Mouse (Mus musculus): Measurements from ENCODE around the gene Traip. TPM values are rescaled to one million over a fixed set of nuclear protein-coding genes. Genes with fewer than 3 reads are reported as not detected.

The Traip gene
- polyA plus RNA-seq (2016; fragmentation: Nextera tagmentation; extraction: Ambion mirVana) = 32.3 and 33.0 TPM in 2 replicates

GRCm38 (mm10) chr9:107949922-107950235 is at the start of gene Traip:
TSS of gene Traip (plus strand) at chr9:107950136.
- Histone ChIP-seq H3K4me2 (peak within 1 kb of the TSS; percentile 86), H3K4me3 (replicated peaks) (peak within 1 kb of the TSS; percentile 69), H3K9ac (replicated peaks) (peak within 1 kb of the TSS; percentile 66), H3K9me3 (no peaks in the 10 kb centered on the region), H3K4me1 (replicated peaks) (peaks cover 10% of the 10 kb centered on the region), H3K27me3 (no peaks in the 10 kb centered on the region), H3K27ac (peak within 1 kb of the TSS; percentile 80), H3K36me3 (peaks cover 8% of the 10 kb centered on the region; the same call in 1 of the 2 replicates)
- no peak for ATAC-seq (ENCODE audit: insufficient number of reproducible peaks, insufficient read depth, low FRiP score, low TSS enrichment, low read depth)
- WGBS = 91% methylated on average over 10 of the region's 10 CpGs

- Histone ChIP-seq H3K27ac (no peak overlapping the region), H3K9ac (replicated peaks) (peak overlapping the region; percentile 45), H3K4me3 (replicated peaks) (peak overlapping the region; percentile 39), H3K4me1 (replicated peaks) (peaks cover 17% of the 10 kb centered on the region), H3K9me3 (no peaks in the 10 kb centered on the region), H3K27me3 (peaks cover 26% of the 10 kb centered on the region), H3K36me3 (peaks cover 19% of the 10 kb centered on the region), H3K4me2 (peak overlapping the region; percentile 71)
- ATAC-seq (ENCODE audit: insufficient number of reproducible peaks, insufficient read depth, low FRiP score, low TSS enrichment, low read depth) = peak; percentile 23; the same call in 1 of the 2 replicates
- 3% methylated on average over 44 of the region's 44 CpGs for WGBS
Observed at GRCm38 (mm10) chr9:107900840-107901626, 48.9 kb upstream of the Traip start.

- H3K36me3 ChIP-seq = peaks cover 19% of the 10 kb centered on the region
- H3K9me3 ChIP-seq = no peaks in the 10 kb centered on the region
- no peak; the same call in 1 of the 2 replicates for ATAC-seq (ENCODE audit: insufficient number of reproducible peaks, insufficient read depth, low FRiP score, low TSS enrichment, low read depth)
- H3K4me1 ChIP-seq (replicated peaks) = peaks cover 22% of the 10 kb centered on the region
- peaks cover 26% of the 10 kb centered on the region for H3K27me3 ChIP-seq
- no peak overlapping the region for H3K27ac ChIP-seq
- H3K4me3 ChIP-seq (replicated peaks) = peak overlapping the region; percentile 39
- peak overlapping the region; percentile 71 for H3K4me2 ChIP-seq
- H3K9ac ChIP-seq (replicated peaks) = no peak overlapping the region
- WGBS = 11% methylated on average over 17 of the region's 17 CpGs
Observed at GRCm38 (mm10) chr9:107901627-107901914, 48.4 kb upstream of the Traip start.

- peaks cover 7% of the 10 kb centered on the region for H3K36me3 ChIP-seq
- H3K27me3 ChIP-seq = peaks cover 42% of the 10 kb centered on the region
- H3K9ac ChIP-seq (replicated peaks) = no peak overlapping the region
- no peak overlapping the region for H3K4me3 ChIP-seq (replicated peaks)
- no peak overlapping the region for H3K4me2 ChIP-seq
- H3K27ac ChIP-seq = 0 out of 2 replicates have a peak overlapping the region, but pooled peaks have one; percentile 19
- 9% methylated on average over 4 of the region's 4 CpGs for WGBS
- peak; percentile 9; the same call in 1 of the 2 replicates for ATAC-seq (ENCODE audit: insufficient number of reproducible peaks, insufficient read depth, low FRiP score, low TSS enrichment, low read depth)
- peaks cover 51% of the 10 kb centered on the region for H3K4me1 ChIP-seq (replicated peaks)
- H3K9me3 ChIP-seq = no peaks in the 10 kb centered on the region
Observed at GRCm38 (mm10) chr9:107904726-107905125, 45.2 kb upstream of the Traip start.

- Histone ChIP-seq H3K9ac (replicated peaks) (peak within 1 kb of the TSS; percentile 57), H3K27me3 (peaks cover 26% of the 10 kb centered on the region), H3K36me3 (no peaks in the 10 kb centered on the region; the same call in 1 of the 2 replicates), H3K9me3 (no peaks in the 10 kb centered on the region), H3K4me2 (peak within 1 kb of the TSS; percentile 77), H3K27ac (peak within 1 kb of the TSS; percentile 66; the same call in 1 of the 2 replicates), H3K4me3 (replicated peaks) (peak within 1 kb of the TSS; percentile 42), H3K4me1 (replicated peaks) (peaks cover 44% of the 10 kb centered on the region)
- 17% methylated on average over 19 of the region's 19 CpGs for WGBS
- ATAC-seq (ENCODE audit: insufficient number of reproducible peaks, insufficient read depth, low FRiP score, low TSS enrichment, low read depth) = peak; percentile 65
Observed at GRCm38 (mm10) chr9:107906252-107906966, 43.5 kb upstream of the Traip start, which contains the start of gene Mst1r. TSS of gene Mst1r (plus strand) at chr9:107906873.

GRCm38 (mm10) chr9:107906967-107907800 is 42.8 kb upstream of the Traip start:
- Histone ChIP-seq H3K27me3 (peaks cover 19% of the 10 kb centered on the region), H3K9me3 (no peaks in the 10 kb centered on the region), H3K4me3 (replicated peaks) (peak overlapping the region; percentile 42), H3K9ac (replicated peaks) (peak overlapping the region; percentile 57), H3K27ac (0 out of 2 replicates have a peak overlapping the region, but pooled peaks have one; percentile 66), H3K36me3 (no peaks in the 10 kb centered on the region; the same call in 1 of the 2 replicates), H3K4me1 (replicated peaks) (peaks cover 38% of the 10 kb centered on the region), H3K4me2 (peak overlapping the region; percentile 77)
- ATAC-seq (ENCODE audit: insufficient number of reproducible peaks, insufficient read depth, low FRiP score, low TSS enrichment, low read depth) = peak; percentile 24; the same call in 1 of the 2 replicates
- 46% methylated on average over 31 of the region's 31 CpGs for WGBS

- peaks cover 38% of the 10 kb centered on the region for H3K4me1 ChIP-seq (replicated peaks)
- no peaks in the 10 kb centered on the region for H3K36me3 ChIP-seq
- H3K27ac ChIP-seq = 0 out of 2 replicates have a peak overlapping the region, but pooled peaks have one; percentile 29
- peaks cover 19% of the 10 kb centered on the region for H3K27me3 ChIP-seq
- H3K9me3 ChIP-seq = no peaks in the 10 kb centered on the region
- H3K4me3 ChIP-seq (replicated peaks) = no peak overlapping the region
- peak overlapping the region; percentile 77 for H3K4me2 ChIP-seq
- ATAC-seq (ENCODE audit: insufficient number of reproducible peaks, insufficient read depth, low FRiP score, low TSS enrichment, low read depth) = no peak
- WGBS = 86% methylated on average over 14 of the region's 14 CpGs
- H3K9ac ChIP-seq (replicated peaks) = no peak overlapping the region
Observed at GRCm38 (mm10) chr9:107907801-107908120, 42.2 kb upstream of the Traip start.

- Histone ChIP-seq H3K4me3 (replicated peaks) (peak overlapping the region; percentile 10), H3K27ac (0 out of 2 replicates have a peak overlapping the region, but pooled peaks have one; percentile 29), H3K9ac (replicated peaks) (peak overlapping the region; percentile 47), H3K4me2 (peak overlapping the region; percentile 77), H3K36me3 (no peaks in the 10 kb centered on the region), H3K4me1 (replicated peaks) (peaks cover 38% of the 10 kb centered on the region), H3K27me3 (peaks cover 19% of the 10 kb centered on the region), H3K9me3 (no peaks in the 10 kb centered on the region)
- 34% methylated on average over 18 of the region's 18 CpGs for WGBS
- ATAC-seq (ENCODE audit: insufficient number of reproducible peaks, insufficient read depth, low FRiP score, low TSS enrichment, low read depth) = no peak
Observed at GRCm38 (mm10) chr9:107908410-107909158, 41.4 kb upstream of the Traip start.

- Histone ChIP-seq H3K27ac (no peak overlapping the region), H3K9me3 (no peaks in the 10 kb centered on the region), H3K9ac (replicated peaks) (no peak overlapping the region), H3K4me3 (replicated peaks) (no peak overlapping the region), H3K27me3 (peaks cover 19% of the 10 kb centered on the region), H3K36me3 (no peaks in the 10 kb centered on the region), H3K4me2 (no peak overlapping the region), H3K4me1 (replicated peaks) (peaks cover 38% of the 10 kb centered on the region)
- WGBS = 87% methylated on average over 15 of the region's 15 CpGs
- ATAC-seq (ENCODE audit: insufficient number of reproducible peaks, insufficient read depth, low FRiP score, low TSS enrichment, low read depth) = no peak
Observed at GRCm38 (mm10) chr9:107910025-107910769, 39.7 kb upstream of the Traip start.

Data from limb, embryonic 12.5 days (tissue).